Mouse (Mus musculus): ENCODE data around the gene Gm17584.
"Not testable (repeated sequence)": the region's sequence is repeated elsewhere in the genome, so short reads cannot be mapped to it uniquely, and the experiment has no call there.

Gene Gm17584

DNA sequence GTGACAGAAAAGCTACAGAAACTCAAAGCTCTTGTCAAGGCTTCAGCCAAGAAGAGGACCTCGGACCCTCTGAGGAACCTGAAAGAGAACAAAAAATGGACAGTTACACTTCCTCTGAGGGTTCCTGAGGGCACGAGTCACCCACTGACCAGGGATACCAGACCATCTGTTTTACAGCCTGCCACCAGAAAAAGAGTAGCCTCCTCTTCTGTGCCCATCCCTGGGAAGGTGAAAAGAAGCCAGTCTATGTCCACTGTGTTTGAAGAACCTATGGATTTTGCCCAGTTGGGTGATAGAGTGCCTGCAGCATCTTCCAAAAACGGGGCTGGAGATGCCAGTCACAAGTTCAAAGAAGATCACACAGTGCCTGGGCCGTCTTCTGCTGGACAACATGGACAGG, at the start of gene Gm17584:
Gene Gm17584 (plus strand): TSS at position 301 of the 400 bp plus-strand sequence.
- not testable (repeated sequence) for DNase-seq
